Mouse (Mus musculus) heart, adult 2 months (tissue): ENCODE results near the gene Krt31.

Source experiments
- CTCF ChIP-seq: fragments of 200-600 bp; IDR thresholded peaks from 2 replicates; pipeline ENCODE4 v1.8.1; 2022; ENCODE audit warnings: antibody characterized with exemption, mild to moderate bottlenecking, moderate library complexity
- EP300 ChIP-seq: fragments of 200-500 bp; IDR thresholded peaks from 2 replicates; pipeline ENCODE4 v1.6.1; 2011; ENCODE audit warnings: low read depth, low read length, control low read depth; ENCODE audit not compliant: insufficient read depth
- POLR2A ChIP-seq: fragments of 200-500 bp; IDR thresholded peaks from 2 replicates; pipeline ENCODE4 v1.6.1; 2011; ENCODE audit warnings: mild to moderate bottlenecking, low read depth, low read length, control low read depth; ENCODE audit not compliant: insufficient read depth

DNA sequence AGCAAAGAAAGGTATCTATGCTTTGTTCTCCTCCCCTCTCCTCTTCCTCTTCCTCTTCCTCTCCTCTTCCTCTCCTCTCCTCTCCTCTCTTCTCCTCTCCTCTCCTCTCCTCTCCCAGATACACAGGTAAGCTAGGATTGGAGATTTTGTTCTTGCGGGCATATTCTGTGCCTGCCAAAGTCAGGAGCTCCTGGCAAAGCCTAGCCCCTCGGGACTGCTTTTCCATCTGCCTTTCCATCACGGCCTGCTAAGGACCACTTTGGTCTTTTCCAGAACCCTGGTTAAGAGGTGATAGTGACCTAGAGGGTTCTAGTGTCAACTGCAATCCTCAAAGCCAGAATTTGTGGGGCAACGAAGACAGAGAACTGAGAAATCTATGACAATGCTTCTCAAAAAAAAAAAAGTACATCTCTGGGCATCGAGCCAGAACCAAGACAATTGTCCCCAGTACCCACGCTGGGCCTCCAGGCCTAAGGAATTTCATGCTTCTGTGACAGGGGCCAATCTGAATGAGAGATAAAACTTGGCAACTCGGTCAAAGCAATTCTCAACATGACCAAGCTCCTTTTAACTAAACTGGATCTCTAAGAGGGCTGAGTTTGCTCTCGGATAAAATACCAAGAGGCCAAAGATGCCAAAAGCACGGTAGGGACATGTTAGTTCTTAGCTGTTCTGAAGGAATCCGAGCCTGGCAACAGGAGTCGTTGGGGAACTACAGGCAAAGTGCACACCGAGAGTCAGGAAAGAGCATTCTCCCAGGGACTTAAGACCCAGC is 16.1 kb upstream of the Krt31 start:
- no peak for TF ChIP-seq POLR2A
- no peak for TF ChIP-seq CTCF
- no peak for TF ChIP-seq EP300
